Mouse (Mus musculus) monocyte, adult 5-6 weeks (primary cell): Measurements from ENCODE around the gene Kcnk1. TPM values are rescaled to one million over a fixed set of nuclear protein-coding genes. Genes with fewer than 3 reads are reported as not detected.

Source experiments
- ATAC-seq: fragments of 153-309, 156-312 bp; replicated peaks from 2 replicates; pipeline ENCODE4 v1.8.0; 2017; ENCODE audit warnings: mild to moderate bottlenecking; ENCODE audit not compliant: low TSS enrichment, insufficient number of reproducible peaks, severe bottlenecking, poor library complexity, low FRiP score
- total RNA-seq: library from RNA; stranded (forward); fragments of 200-1000, 200-491, 200-594 nt; gene quantifications from 3 replicates; pipeline ENCODE4 v1.2.3, GENCODE M21; 2017

Gene Kcnk1
- total RNA-seq = not detected in 3 replicates

DNA sequence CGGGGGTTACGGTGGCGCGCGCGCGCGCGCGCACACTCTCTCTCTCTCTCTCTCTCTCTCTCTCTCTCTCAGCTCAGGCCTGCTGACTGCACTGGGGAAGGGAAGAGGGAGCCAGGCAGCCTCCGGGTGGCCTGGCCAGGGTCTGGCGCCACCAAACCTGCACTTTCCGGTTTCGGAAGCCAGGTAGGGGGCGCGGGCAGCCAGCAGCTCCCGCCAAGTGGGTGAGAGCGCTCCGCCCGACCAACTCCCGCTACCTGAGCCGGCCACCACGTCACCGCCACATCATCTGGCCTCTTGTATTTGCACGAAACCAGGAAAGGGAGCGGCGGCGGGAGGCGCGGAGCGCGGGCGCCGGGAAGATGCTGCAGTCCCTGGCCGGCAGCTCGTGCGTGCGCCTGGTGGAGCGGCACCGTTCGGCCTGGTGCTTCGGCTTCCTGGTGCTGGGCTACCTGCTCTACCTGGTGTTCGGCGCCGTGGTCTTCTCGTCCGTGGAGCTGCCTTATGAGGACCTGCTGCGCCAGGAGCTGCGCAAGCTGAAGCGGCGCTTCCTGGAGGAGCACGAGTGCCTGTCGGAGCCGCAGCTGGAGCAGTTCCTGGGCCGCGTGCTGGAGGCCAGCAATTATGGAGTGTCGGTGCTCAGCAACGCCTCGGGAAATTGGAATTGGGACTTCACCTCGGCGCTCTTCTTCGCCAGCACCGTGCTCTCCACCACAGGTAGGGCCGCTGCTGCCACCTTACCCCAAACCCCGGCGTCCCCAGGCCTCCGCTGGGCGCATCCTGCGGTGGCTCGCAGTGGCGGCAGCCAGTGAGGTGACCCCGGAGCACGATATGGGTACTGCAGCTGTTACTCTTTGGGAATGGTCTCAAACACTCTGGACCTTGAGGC, at the start of gene Kcnk1:
TSS of gene Kcnk1 (plus strand) at position 70 of the 886 bp plus-strand sequence.
- no peak for ATAC-seq

DNA sequence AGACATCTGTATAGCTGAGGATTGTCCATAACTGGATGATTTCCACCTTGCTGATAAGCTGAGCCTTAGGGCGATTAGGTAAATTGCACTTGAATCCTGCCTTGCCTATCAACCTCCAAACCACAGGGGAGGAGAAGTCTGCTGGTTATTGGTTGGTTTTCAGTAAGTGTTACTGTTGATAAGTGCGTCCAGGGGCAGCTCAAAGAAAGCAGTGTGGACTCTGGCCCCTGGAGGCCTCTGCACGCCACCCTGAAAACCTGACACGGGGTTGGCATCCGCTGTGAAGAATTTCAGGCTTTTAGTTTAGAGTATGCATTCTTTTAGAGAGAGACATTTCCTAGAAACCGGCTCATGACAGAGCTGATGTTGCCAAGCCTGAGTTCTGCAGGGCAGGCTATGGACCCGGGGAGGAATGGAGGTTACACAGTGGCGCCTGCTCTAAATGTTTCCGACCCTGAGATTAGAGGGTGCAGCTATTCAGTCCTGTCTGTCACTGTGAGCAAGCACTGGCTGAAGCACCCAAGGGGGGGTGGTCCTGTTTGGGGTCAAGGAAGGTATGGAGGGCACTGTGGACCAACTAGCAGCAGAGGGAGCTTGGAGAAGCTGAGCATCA, 46.2 kb upstream of the Kcnk1 start:
- ATAC-seq = no peak

DNA sequence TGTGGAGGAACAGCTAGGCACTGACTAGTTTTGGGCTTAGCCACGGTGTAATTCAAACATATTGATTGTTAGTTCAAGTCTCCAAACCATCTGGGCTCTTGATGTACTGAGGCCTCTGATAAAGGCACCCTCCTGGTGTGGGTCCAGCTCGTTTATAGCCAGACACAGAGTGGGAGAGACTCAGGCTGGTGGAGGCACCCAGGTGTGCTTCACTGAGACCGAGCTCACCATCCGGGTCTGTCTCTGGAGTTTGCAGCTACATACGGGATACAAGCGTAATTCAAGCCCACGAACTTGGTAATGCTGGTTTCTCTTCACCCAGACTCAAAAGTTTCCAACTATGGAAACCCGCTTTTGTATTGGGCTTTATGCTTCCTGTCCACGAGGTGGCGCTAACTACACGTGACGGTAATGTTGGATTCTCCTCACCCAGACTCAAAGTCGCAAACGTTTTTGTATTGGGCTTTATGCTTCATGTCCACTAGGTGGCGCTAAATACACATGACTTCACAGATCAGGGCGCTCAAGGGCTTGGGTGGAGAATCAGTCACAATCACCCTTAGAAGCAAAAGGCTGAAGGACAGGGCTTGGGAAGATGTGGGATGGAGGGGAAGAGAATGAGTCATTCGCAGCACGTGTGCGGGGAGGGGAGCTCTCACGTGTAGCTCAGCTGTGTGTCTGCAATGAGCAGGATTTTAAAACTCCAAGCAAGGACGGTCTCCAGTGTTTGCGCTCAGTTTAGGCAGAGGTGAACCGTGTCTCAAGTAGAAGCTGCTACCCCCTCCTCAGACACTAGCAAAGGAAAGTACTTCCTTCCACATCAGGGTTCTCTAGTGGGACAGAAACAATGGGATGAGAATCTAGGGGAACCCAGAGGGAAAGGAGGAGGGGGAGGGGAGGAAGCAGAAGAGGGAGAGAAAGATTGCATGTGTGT, 44.7 kb upstream of the Kcnk1 start:
- ATAC-seq = peak; percentile 72

DNA sequence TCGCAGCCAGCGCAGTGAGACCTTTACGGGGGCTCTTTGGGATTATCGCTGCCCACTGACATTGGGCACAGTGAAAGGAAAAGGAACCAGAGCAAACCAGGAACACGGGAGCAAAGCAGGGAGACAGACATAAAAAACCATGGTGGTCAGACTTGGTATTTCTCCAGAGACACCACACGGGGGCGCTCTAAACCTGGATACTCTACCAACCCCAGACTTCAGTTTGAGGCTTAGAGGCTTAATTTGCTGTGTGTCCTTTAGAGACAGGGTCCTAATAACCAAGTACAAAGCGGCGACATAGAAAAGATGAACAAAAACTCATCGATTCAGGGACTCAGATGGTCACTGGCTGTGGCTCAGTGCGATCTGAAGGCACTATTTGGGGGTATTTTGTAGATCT, 39.3 kb upstream of the Kcnk1 start:
- ATAC-seq = no peak

DNA sequence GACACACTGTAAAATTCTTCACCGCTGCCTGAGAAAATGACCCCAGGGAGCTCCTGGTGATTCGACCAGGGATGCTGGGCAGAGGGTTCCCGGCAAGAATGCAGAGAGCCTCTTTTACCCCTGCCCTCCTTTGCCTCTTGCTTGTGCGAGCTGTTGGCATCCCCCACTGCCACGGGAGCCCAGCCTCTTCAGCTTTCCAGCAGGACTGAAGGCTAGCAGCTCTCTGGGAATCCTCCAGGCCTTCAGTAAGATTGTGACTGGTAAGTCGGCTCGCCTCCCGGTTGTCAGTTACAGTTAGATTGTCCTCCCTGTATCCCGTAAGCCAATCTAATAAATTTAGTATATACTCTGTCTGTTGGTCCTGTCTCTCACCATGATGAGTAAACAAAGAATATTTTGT, 38.2 kb upstream of the Kcnk1 start:
- ATAC-seq = no peak

DNA sequence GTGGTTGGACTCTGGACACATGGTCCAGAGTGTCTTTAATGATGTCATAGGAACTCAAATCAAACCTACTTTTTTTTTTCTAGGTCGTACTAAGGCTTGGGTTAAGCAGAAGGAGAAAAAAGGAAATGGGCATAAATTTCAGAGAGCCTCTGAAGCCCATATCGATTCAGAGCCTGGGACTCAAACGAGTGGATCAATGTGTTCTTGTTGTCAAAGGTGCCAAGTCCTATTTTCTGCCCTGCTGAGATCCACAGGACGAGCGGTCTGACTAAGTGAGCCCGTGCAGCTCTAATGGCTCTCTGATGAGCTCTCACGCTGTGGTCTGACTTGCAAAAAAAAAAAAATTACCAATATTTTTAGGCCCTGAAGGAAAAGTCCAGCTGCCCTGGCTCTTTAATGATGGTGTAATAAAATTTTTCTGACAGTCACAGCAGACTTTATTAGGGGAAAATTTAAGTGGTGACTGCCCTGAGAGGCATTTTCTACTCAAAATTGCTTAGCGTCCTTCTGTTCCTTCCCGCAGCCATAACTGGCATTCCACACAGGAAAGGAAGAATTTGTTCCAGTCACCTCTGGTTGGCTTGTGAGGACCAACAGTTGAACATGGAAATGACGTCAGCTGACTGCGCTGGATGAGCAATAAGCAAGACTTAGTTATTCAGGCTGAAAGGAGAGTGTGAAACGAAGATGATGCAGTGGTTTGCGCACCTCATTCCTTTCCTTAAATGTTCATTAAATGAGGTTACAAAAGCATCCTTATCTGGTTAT, 37.6 kb upstream of the Kcnk1 start:
- ATAC-seq = no peak

DNA sequence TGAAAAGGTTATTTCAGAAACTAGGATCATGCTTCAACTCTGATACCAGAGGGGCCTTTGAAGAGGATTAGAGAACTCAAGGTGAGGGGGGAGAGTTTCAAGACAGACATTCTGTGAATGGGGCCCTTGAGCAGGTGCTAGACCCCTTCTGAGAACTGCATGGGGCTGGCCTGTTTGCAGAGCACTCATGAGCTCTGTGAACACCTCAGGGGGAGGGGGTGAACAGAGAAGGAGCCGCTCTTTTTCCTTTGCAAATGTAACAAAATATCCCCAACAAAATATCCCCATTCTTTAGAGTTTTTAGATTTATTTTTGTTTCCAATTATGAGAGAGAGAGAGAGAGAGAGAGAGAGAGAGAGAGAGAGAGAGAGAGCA, 37.0 kb upstream of the Kcnk1 start:
- ATAC-seq = no peak

DNA sequence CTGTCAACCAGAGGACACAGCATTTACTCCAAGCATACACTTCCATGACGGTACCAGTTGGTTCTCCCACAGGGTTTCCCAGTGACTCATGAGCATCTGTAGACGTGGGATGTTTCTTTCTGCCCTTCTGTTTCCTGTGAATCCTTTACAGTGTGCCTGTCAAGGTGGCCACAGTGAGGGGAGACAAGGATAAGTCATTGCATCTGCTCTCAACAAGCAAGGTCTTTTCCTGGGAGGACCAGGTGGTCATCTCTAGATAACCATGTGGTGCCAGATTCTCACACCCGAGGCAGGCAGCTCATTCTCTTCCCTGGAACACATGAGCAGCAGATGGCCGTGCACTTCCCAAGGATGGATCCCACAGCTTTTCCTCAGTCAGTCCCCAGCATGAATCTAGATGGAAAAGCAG, 35.6 kb upstream of the Kcnk1 start:
- no peak for ATAC-seq

DNA sequence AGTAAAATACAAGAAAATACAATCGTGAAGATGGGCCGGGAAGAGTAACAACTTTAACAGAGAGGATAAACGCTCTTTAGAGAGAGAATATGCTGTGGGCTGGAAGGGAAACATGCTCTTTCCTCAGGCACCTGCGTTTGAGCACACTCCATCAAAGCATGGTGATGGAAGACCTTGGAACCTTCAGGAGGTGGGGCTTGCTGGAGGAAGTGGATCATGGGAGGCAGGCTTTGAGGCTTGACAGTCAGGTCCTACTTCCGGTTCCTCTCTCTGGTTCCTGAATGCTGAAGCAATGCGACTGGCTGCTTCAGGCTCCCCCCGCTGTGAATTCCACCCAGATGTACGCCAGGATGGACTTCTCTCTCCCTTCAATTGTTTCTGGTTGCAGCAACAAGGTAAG, 34.9 kb upstream of the Kcnk1 start:
- ATAC-seq = no peak

DNA sequence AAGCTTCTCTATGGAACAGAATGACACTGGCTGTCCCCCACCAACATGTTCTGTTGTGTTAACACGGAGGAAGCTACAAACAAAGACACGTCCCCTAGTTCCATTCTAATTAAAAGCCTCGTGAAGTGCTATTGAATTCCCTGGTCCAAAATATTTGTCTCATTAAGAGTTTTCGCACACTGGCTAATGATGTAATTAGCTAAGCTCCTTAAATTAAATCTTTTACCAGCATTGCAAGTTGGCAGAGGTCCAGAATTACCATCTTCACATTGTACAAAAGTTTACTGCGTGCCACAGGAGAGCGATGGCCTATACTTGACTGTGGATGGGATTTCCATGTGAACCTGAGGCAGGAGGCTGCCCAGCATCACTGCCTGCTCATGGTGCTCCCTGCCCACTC, 33.2 kb upstream of the Kcnk1 start:
- no peak for ATAC-seq

DNA sequence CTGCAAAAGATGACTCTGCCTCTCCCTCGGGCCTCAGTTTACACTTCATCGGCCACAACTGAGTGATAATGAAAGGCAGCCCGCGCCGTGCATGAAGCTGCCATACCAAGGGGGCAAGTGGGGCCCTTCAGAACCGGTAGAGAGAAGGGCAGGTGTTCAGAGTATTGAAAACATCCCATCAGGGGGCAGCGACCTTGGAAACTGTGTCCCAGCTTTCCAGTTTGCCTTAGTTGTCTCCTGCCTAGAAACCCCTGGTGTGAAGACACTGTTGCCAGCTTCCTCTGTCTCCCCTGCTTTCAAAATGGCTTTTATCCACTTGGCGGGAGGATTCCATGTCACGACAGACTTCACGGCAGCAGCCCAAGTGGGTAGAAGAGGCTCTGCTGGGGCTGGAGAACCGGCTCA, 31.2 kb upstream of the Kcnk1 start:
- no peak for ATAC-seq

DNA sequence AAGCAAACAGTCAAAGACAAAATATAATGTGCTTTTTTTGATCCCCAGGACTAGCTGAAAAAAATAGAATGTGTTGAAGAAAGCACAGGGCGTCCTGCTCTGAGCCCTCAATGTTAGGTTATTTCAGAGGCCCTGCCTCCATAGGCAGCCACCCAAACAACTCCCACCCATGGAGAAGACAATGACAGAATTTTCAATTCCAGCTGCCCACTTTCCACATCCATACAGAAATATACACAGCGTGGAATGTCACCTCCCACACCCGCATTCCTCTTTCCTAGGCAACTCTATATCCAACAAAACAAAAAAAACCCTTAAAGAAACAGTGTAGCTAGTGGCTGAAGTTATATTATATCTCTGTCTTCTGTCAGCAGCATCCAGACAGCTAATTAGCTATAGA, 23.6 kb upstream of the Kcnk1 start:
- no peak for ATAC-seq

DNA sequence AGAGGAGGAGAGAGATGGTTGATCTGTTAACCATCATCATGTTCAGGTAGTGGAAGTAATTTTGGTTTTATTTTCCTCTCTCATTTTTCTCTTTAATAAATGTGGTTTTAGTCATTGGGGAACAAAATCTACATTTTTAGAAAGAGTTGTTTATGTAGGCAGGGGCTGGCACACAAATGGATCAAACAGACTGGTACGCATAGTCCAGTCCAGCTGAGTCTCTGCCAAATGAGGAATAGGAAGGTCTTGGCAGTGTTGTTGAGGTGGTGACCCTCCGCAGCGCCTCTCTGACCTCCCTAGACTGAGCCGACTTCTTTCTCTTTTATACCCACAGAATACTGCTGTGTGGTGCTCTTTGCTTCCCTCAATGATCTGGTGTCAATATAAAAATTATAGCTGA, 19.0 kb upstream of the Kcnk1 start:
- no peak for ATAC-seq

DNA sequence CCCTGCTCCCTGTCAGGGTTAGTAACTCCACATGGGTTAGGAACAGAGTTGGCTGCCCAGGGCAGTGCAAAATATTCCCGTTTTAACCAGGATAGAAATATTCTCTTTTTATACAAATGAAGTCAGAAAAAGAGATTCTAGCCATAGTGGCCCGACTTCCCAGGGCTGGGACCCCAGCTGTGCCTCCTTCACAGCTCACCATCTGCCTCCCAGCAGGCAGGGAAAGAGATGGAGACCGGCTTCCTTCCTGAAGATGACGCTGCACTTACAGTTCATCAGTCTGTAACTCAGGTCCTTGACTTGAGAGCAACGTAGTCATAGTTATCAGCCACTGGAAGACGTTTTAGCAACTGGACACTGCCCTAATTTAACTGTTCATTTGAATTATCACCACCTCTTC, 14.1 kb upstream of the Kcnk1 start:
- ATAC-seq = no peak

DNA sequence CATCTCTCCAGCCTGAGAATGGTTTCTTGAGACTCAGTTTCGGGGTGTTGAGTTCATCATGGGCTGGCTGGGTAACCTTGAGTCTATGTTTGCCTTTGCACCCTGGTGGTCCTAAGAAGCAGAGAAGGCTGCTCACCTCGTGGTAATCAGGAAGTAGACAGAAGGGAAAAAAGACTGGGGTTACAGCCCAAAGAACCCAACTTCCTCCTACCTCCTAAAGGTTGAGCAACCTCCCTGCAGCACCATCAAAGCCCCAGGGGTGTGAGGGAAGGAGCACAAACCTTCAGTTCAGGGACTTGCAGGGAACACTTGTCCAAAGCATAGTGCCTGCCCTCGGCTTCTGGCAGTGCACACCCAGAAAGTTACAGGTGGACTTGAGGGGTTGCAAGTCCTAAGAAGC, 11.5 kb upstream of the Kcnk1 start:
- ATAC-seq = no peak

DNA sequence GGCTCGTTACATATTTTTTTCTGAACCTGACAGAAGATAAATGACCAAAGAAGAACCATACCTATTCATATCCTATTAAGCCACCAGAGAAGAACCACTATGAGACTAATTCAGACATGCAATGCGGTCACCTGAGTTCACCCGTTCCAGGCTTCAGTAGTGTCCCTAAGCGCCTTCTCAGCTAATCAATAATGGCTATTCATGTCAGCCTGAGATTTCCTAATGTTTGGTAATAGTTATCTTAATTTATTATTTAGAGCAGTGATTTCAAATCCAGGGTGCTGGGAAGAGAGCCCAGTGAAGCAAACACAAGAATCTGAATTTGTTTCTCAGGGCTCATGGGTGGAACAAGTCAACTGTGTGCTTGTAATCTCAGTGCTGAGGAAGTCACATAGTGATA, 10.8 kb upstream of the Kcnk1 start:
- no peak for ATAC-seq

DNA sequence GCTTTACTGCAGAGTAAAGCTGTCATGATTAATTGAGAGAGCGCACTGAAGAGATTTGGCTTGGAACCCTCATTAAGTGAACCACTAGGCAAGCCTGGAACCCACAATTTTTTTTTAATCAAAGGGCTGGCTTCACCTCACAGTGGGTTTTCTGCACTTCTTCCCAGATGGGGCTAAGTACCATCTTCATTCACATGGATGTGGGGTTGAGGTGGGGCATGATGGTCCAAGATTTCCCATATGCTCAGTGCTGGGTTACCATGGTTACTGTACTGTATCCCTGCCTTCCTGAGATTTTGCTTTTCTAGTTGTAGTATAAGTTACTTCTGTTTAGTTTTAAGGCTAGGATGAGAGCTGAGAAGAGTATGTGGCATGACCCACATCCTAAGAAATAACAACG, 9.6 kb upstream of the Kcnk1 start:
- ATAC-seq = no peak

DNA sequence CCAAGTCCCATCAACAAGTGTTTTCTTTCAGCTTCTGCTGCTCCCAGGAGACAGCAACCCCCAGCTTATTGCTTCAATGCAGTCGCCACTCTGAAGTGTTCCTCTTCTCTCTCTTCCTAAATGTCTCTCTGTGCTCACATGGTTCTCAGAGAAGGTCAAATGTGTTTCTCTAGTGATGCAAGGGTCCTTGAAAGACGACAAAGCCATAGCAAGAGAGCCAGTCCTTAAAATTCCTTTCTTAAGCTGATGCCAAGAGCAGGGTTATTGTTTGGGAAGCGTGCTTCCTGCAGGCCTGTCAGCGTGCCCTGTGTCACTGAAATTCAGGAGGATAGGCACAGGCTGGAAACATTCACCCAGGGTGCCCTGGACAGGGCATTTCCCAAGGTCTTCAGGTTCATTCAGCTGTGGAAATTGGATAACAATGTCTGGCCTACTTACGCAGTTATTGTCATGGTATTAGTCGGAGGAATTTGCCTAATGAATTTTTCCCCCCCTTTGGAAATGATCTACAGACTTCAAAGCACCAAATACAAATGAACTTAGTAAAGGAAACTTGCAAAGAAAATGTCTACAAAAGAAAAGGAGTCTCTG, 7.9 kb upstream of the Kcnk1 start:
- ATAC-seq = no peak
